Mouse (Mus musculus) embryonic facial prominence, embryonic 14.5 days (tissue): ENCODE measurements around the gene M1ap. TPM values are rescaled to one million over a fixed set of nuclear protein-coding genes. Genes with fewer than 3 reads are reported as not detected.
A peak's percentile ranks its signal among the peaks of the same experiment; 100 is the strongest.

Experiments
- ATAC-seq: fragments of 200-750 bp; cut with Nextera tagmentation; 2 replicates; pipeline ENCODE4 v1.8.0; 2017; ENCODE audit warnings: low read depth, moderate number of reproducible peaks, moderate TSS enrichment
- DNase-seq: peaks from one replicate; pipeline ENCODE4 v3.0.0-alpha.2; 2015; ENCODE audit warnings: low spot score
- H3K27ac ChIP-seq: fragments of 300-500 bp; sonication (generic); replicated peaks from 2 replicates; pipeline ENCODE4 v1.5.1; 2014; ENCODE audit warnings: low read depth, mild to moderate bottlenecking, low read length, moderate library complexity
- H3K27me3 ChIP-seq: fragments of 300-500 bp; sonication (generic); replicated peaks from 2 replicates; pipeline ENCODE4 v1.6.1; 2014; ENCODE audit warnings: low read length; ENCODE audit not compliant: control insufficient read depth, insufficient read depth
- H3K36me3 ChIP-seq: fragments of 300-500 bp; sonication (generic); 2 replicates; pipeline ENCODE4 v1.6.1; 2014; ENCODE audit warnings: low read length, mixed read lengths; ENCODE audit not compliant: control insufficient read depth, insufficient read depth
- H3K4me1 ChIP-seq: fragments of 300-500 bp; sonication (generic); 2 replicates; pipeline ENCODE4 v1.6.1; 2014; ENCODE audit warnings: antibody characterized with exemption, low read length; ENCODE audit not compliant: control insufficient read depth, insufficient read depth
- H3K4me2 ChIP-seq: fragments of 300-500 bp; sonication (generic); 2 replicates; pipeline ENCODE4 v1.6.1; 2014; ENCODE audit warnings: low read depth, mild to moderate bottlenecking, low read length, moderate library complexity, mixed read lengths
- H3K4me3 ChIP-seq: fragments of 300-500 bp; sonication (generic); 2 replicates; pipeline ENCODE4 v1.5.1; 2014; ENCODE audit warnings: low read depth, mild to moderate bottlenecking, low read length
- H3K9ac ChIP-seq: fragments of 300-500 bp; sonication (generic); 2 replicates; pipeline ENCODE4 v1.6.1; 2014; ENCODE audit warnings: low read depth, mild to moderate bottlenecking, low read length, moderate library complexity, mixed read lengths
- H3K9me3 ChIP-seq: fragments of 300-500 bp; sonication (generic); 2 replicates; pipeline ENCODE4 v1.6.1; 2016; ENCODE audit warnings: low read length; ENCODE audit not compliant: control insufficient read depth
- WGBS: fragments of 180-500 bp; shearing (Covaris S2); extraction: QIAGEN DNeasy Blood & Tissue Kit; methylation state at CpG from one replicate; pipeline ENCODE4 v1.1.7; 2014; 5-methylcytosine and 5-hydroxymethylcytosine counted together
- polyA plus RNA-seq: library from polyadenylated mRNA; unstranded; fragments of >200 nt; fragmentation: Nextera tagmentation; extraction: Ambion mirVana; gene quantifications from 2 replicates; pipeline ENCODE4 v1.2.1, GENCODE M21; 2014

M1ap gene
- polyA plus RNA-seq, 1 experiment from 2014 or later: 0.65 TPM

DNA sequence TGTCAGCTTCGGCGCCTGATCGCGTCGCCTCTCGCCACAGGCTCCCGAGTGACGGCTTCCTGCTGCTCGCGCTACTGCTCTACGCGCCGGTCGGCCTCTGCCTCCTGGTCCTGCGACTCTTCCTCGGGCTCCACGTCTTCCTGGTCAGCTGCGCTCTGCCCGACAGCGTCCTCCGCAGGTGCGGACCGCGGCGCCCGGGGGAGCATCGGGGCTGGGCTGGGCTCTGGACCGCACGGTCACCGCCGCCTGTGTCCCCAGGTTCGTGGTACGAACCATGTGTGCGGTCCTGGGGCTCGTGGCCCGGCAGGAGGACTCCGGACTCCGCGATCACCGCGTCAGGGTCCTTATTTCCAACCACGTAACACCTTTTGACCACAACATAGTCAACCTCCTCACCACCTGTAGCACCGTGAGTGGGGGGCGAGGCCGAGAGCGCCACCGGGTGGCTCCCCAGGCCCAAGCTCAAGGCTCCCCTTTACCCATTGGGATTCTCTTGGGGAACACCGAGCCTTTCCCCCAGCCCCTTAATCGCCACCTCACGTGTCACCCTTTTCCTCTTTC, 108.2 kb downstream of the M1ap start, which contains the start of gene Htra2:
Gene Htra2 (minus strand): TSS at position 403 of the 561 bp plus-strand sequence.
- Histone ChIP-seq H3K4me2 (peak within 1 kb of the TSS; percentile 82), H3K27me3 (no peaks in the 10 kb centered on the region), H3K4me3 (peak within 1 kb of the TSS; percentile 94), H3K9ac (peak within 1 kb of the TSS; percentile 92), H3K4me1 (peaks cover 17% of the 10 kb centered on the region), H3K36me3 (peaks cover 36% of the 10 kb centered on the region), H3K27ac (peak within 1 kb of the TSS; percentile 87), H3K9me3 (no peaks in the 10 kb centered on the region)
- WGBS: under 1% methylated on average over 34 of the region's 50 CpGs
- no peak for DNase-seq
- ATAC-seq: peak; percentile 16

- H3K9me3 ChIP-seq: no peaks in the 10 kb centered on the region
- H3K4me1 ChIP-seq: peaks cover 12% of the 10 kb centered on the region
- 44% methylated on average over 3 of the region's 3 CpGs for WGBS
- H3K9ac ChIP-seq: no peak within 1 kb of the TSS
- H3K4me2 ChIP-seq: no peak within 1 kb of the TSS
- ATAC-seq (no peak), DNase-seq (peak; percentile 54)
- H3K4me3 ChIP-seq: no peak within 1 kb of the TSS
- no peak within 1 kb of the TSS for H3K27ac ChIP-seq
- peaks cover 12% of the 10 kb centered on the region for H3K27me3 ChIP-seq
- H3K36me3 ChIP-seq: peaks cover 15% of the 10 kb centered on the region
These were observed 111.1 kb downstream of the M1ap start, which contains the start of gene Dqx1 for GRCm38 (mm10) chr6:83057790-83058189. Dqx1 (plus strand) TSS chr6:83057844.

- Histone ChIP-seq H3K9ac (no peak overlapping the region), H3K4me1 (peaks cover 8% of the 10 kb centered on the region), H3K27ac (no peak overlapping the region), H3K9me3 (no peaks in the 10 kb centered on the region), H3K4me2 (no peak overlapping the region), H3K27me3 (peaks cover 20% of the 10 kb centered on the region), H3K36me3 (peaks cover 15% of the 10 kb centered on the region), H3K4me3 (no peak overlapping the region)
- no peak for DNase-seq
- no peak for ATAC-seq
- 100% methylated on average over 2 of the region's 2 CpGs for WGBS
These were observed 112.0 kb downstream of the M1ap start for GRCm38 (mm10) chr6:83058725-83059124.

GRCm38 (mm10) chr6:83065995-83066394, 119.3 kb downstream of the M1ap start:
- ATAC-seq: no peak
- Histone ChIP-seq H3K4me2 (no peak overlapping the region), H3K9me3 (no peaks in the 10 kb centered on the region), H3K27ac (no peak overlapping the region), H3K4me1 (peaks cover 2% of the 10 kb centered on the region), H3K27me3 (peaks cover 91% of the 10 kb centered on the region), H3K36me3 (no peaks in the 10 kb centered on the region), H3K9ac (no peak overlapping the region), H3K4me3 (no peak overlapping the region)
- no peak for DNase-seq
- 34% methylated on average over 8 of the region's 8 CpGs for WGBS

GRCm38 (mm10) chr6:83066441-83066840, 119.7 kb downstream of the M1ap start:
- H3K9me3 ChIP-seq: no peaks in the 10 kb centered on the region
- H3K9ac ChIP-seq: no peak overlapping the region
- 36% methylated on average over 6 of the region's 6 CpGs for WGBS
- DNase-seq (no peak), ATAC-seq (no peak)
- no peaks in the 10 kb centered on the region for H3K36me3 ChIP-seq
- no peak overlapping the region for H3K4me2 ChIP-seq
- no peak overlapping the region for H3K27ac ChIP-seq
- H3K4me1 ChIP-seq: peaks cover 5% of the 10 kb centered on the region
- H3K4me3 ChIP-seq: no peak overlapping the region
- peaks cover 96% of the 10 kb centered on the region for H3K27me3 ChIP-seq

- Histone ChIP-seq H3K27ac (no peak overlapping the region), H3K9me3 (no peaks in the 10 kb centered on the region), H3K4me1 (peaks cover 5% of the 10 kb centered on the region), H3K36me3 (no peaks in the 10 kb centered on the region), H3K4me2 (0 out of 2 replicates have a peak overlapping the region, but pooled peaks have one; percentile 31), H3K9ac (no peak overlapping the region), H3K4me3 (peak overlapping the region; percentile 21), H3K27me3 (peaks cover 97% of the 10 kb centered on the region)
- WGBS: 6% methylated on average over 8 of the region's 8 CpGs
- ATAC-seq (no peak), DNase-seq (no peak)
These were observed 121.5 kb downstream of the M1ap start for GRCm38 (mm10) chr6:83068221-83068620.

DNA sequence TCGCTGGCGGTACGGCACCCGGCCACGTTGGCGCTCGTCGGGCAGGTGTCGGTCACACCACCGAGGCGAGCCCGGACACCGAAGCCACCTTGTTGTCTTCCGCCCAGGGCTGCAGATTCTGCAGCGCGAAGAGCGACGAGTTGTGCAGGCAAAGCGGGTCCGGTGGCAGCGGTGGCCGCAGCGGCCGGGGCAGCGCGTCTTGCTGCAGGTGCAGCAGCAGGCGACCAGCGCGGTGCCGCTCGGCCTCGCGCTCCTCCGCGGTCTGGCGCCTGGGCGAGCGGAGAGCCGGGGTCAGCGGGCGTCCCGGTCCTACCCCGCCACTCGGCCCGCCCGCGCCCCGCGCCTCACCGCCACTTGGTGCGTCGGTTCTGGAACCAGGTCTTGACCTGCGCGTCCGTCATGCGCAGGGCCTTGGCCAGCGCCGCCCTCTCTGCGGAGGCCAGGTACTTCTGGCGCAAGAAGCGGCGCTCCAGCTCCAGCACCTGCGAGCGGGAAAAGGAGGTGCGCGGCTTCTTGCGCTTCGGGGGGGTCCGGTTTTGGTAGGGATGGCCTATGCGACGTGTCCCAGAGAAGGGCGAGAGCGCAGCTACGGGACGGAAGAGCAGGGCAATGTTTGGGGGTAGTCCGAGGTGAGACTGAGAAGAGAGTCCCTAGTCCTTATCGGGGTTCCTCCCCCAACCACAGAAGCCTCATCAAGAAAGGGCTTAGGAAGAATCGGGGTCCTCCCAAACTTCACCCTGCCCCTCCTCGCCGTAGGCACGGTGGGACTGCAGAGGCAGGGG, 122.2 kb downstream of the M1ap start:
- Histone ChIP-seq H3K27ac (no peak overlapping the region), H3K4me1 (peaks cover 5% of the 10 kb centered on the region), H3K4me2 (peak overlapping the region; percentile 31), H3K9ac (no peak overlapping the region), H3K9me3 (no peaks in the 10 kb centered on the region), H3K27me3 (peaks cover 97% of the 10 kb centered on the region), H3K36me3 (no peaks in the 10 kb centered on the region), H3K4me3 (peak overlapping the region; percentile 25)
- no peak for DNase-seq
- ATAC-seq: no peak
- 2% methylated on average over 34 of the region's 81 CpGs for WGBS

GRCm38 (mm10) chr6:83069488-83070246, 123.0 kb downstream of the M1ap start:
- Histone ChIP-seq H3K27me3 (peaks cover 97% of the 10 kb centered on the region), H3K4me3 (peak overlapping the region; percentile 25), H3K9me3 (no peaks in the 10 kb centered on the region), H3K4me1 (peaks cover 5% of the 10 kb centered on the region), H3K36me3 (no peaks in the 10 kb centered on the region), H3K4me2 (peak overlapping the region; percentile 42), H3K27ac (no peak overlapping the region), H3K9ac (peak overlapping the region; percentile 1; the same call in 1 of the 2 replicates)
- DNase-seq (no peak), ATAC-seq (no peak; the same call in 1 of the 2 replicates)
- 1% methylated on average over 37 of the region's 69 CpGs for WGBS
